Mouse (Mus musculus): Measurements from ENCODE around the gene Omg.

Gene Omg

GRCm38 (mm10) chr11:79519299-79519698 lies 15.4 kb upstream of the Omg start:
- no peak for DNase-seq (ENCODE audit: low read depth in 2 of 2, low spot score in 2 of 2)

- DNase-seq (ENCODE audit: low read depth in 2 of 2, low spot score in 2 of 2), result no peak
These were observed 11.9 kb upstream of the Omg start for GRCm38 (mm10) chr11:79515798-79516197.

- DNase-seq (ENCODE audit: low read depth in 2 of 2, low spot score in 2 of 2), result no peak
These were observed 11.4 kb upstream of the Omg start for GRCm38 (mm10) chr11:79515331-79515730.

- DNase-seq (ENCODE audit: low read depth in 2 of 2, low spot score in 2 of 2), result no peak
These were observed 8.1 kb upstream of the Omg start for GRCm38 (mm10) chr11:79511970-79512369.

- no peak for DNase-seq (ENCODE audit: low read depth in 2 of 2, low spot score in 2 of 2)
These were observed 622 bp upstream of the Omg start for GRCm38 (mm10) chr11:79504506-79504905.

- no peak for DNase-seq (ENCODE audit: low read depth in 2 of 2, low spot score in 2 of 2)
These were observed 967 bp downstream of the Omg start for GRCm38 (mm10) chr11:79502917-79503316.

GRCm38 (mm10) chr11:79494976-79495800 lies 8.7 kb downstream of the Omg start:
- DNase-seq (ENCODE audit: low read depth in 2 of 2, low spot score in 2 of 2), result no peak

- DNase-seq (ENCODE audit: low read depth in 2 of 2, low spot score in 2 of 2), result no peak
These were observed 19.2 kb downstream of the Omg start for GRCm38 (mm10) chr11:79484721-79485120.

GRCm38 (mm10) chr11:79483876-79484528 lies 19.9 kb downstream of the Omg start:
- no peak for DNase-seq (ENCODE audit: low read depth in 2 of 2, low spot score in 2 of 2)

- no peak for DNase-seq (ENCODE audit: low read depth in 2 of 2, low spot score in 2 of 2)
These were observed 20.5 kb downstream of the Omg start for GRCm38 (mm10) chr11:79483392-79483791.

GRCm38 (mm10) chr11:79468097-79468496 lies 35.8 kb downstream of the Omg start:
- no peak for DNase-seq (ENCODE audit: low read depth in 2 of 2, low spot score in 2 of 2)

GRCm38 (mm10) chr11:79460756-79461450 lies 43.0 kb downstream of the Omg start:
- peak; percentile 31 to 47 for DNase-seq (ENCODE audit: low read depth in 2 of 2, low spot score in 2 of 2)

GRCm38 (mm10) chr11:79459846-79460245 lies 44.0 kb downstream of the Omg start:
- DNase-seq (ENCODE audit: low read depth in 2 of 2, low spot score in 2 of 2), result no peak

- DNase-seq (ENCODE audit: low read depth in 2 of 2, low spot score in 2 of 2), result no peak
These were observed 46.0 kb downstream of the Omg start for GRCm38 (mm10) chr11:79457928-79458327.

GRCm38 (mm10) chr11:79452966-79453365 lies 50.9 kb downstream of the Omg start:
- DNase-seq (ENCODE audit: low read depth in 2 of 2, low spot score in 2 of 2), result no peak
